Mouse (Mus musculus) liver, adult 2 months (tissue): ENCODE results near the gene Ptp4a2.

Experiments
- CTCF ChIP-seq: fragments of 200-500 bp; IDR thresholded peaks from 2 replicates; pipeline ENCODE4 v1.5.1; 2011; ENCODE audit warnings: low read depth, low read length, control low read depth
- POLR2A ChIP-seq: fragments of 200-500 bp; IDR thresholded peaks from 2 replicates; pipeline ENCODE4 v1.6.1; 2011; ENCODE audit warnings: low read length, control low read depth; ENCODE audit not compliant: insufficient read depth; ENCODE audit errors: extremely low read depth

- TF ChIP-seq CTCF: no peak
- no peak for TF ChIP-seq POLR2A
Observed at GRCm38 (mm10) chr4:129882555-129883293, 71.7 kb downstream of the Ptp4a2 start.
